Mouse (Mus musculus) urinary bladder, adult 2 months (tissue): Measurements from ENCODE around the gene Nfib. TPM values are rescaled to one million over a fixed set of nuclear protein-coding genes. Genes with fewer than 3 reads are reported as not detected.

Experiments used
- DNase-seq: peaks from one replicate; pipeline ENCODE4 v3.0.0; 2022; ENCODE audit warnings: low spot score
- polyA plus RNA-seq: library from polyadenylated mRNA; depleted of rRNA; stranded (reverse); fragments of >200 nt; gene quantifications from 2 replicates; pipeline ENCODE4 v1.2.3, GENCODE M21; 2012

Gene Nfib
- polyA plus RNA-seq, 1 experiment, result 28.0 TPM

DNA sequence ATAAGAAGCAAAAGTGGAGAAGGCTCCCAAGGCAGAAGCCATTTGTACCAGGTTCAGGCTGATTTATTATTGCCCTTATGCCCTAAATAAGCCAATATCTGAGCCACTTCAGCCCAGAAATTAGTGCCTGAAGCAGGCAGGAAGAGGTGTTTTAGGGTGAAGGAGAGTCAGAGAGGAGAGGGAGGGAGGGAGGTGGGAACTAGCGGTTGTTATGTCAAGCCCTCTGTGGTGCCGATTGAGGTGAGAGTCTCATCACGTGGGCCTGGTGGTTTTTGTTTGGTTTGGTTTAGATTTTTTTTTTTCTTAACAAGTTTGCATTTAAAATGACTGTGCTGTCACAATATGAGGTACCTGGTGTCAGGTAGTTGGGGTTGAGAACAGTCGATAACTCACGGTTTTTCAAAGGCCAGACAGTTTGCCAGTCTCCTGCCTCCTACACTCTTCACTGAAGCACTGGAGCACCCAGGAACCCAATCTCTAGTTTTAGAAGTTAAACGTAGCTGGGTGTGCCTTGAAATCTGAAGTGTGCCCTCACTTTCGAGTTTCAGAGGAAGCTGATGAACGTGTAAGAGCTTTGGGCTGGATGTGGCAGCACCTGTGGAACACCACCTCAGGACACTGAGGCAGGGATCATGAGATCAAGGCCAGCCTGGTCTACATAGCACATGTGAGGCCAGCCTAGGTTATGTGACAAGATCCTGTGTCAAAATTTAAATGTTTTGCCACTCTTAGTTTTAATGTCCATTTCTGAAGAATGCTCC, 81.1 kb downstream of the Nfib start:
- DNase-seq, result no peak

DNA sequence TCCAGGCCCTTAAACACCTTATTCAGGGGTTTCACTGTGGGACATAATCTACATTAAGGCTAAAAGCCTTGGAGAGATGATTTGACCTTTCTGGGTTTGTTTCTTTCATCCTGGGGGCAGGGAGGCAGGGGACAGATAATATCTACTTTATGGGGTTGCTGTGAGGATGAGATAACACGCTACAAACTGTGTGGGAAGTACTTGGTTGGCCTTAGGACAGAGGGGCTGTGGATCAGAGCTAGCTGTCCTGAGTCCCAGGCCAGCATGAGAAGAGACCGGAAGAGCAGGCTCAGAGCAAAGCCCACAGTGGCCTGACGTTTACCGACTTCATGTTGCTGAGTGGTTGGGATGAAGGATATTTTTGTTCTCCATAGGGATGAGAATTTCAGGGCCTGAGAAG, 81.7 kb downstream of the Nfib start:
- DNase-seq, result no peak

DNA sequence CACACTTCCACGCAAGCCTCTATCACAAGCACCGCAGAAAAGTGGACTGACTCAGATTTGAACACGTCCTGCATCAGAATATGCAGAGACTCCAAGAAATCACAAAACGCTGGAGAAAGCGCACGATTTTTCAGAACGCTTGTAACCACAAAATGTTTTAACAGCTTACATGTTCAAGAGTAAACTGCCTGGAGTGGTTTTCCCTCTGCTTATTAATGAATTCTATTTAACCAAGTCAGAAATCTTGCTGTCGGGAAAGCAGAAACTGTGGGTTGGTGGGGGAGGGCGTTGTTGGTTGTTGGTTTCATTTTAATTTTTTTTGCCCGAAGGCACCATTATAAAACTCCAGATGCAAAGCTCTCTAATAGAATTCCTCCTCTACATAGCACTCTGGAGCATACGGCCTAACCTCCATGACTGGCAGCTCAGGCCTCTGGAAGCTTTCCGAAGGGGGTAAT, 82.4 kb downstream of the Nfib start:
- DNase-seq, result no peak

- DNase-seq, result no peak
These were observed 83.2 kb downstream of the Nfib start for GRCm38 (mm10) chr4:82622321-82622836.

DNA sequence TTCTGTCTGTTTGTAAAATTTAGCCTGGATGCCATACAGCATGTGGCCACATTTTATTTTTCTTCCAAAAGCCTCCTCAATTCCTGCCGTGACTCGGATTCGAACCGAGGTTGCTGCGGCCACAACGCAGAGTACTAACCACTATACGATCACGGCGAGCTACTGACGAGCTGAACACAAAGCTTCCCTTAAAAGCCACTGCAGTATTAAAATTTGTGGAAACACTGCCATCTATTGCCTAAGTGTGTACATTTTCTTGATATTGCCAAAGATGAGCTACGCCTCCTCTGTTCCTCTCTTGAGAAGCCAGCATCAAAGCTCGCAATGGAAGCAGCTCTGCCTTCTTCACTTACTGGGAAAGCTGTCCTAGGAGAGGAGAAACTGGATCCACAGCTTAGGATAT, 86.0 kb downstream of the Nfib start:
- DNase-seq, result no peak

DNA sequence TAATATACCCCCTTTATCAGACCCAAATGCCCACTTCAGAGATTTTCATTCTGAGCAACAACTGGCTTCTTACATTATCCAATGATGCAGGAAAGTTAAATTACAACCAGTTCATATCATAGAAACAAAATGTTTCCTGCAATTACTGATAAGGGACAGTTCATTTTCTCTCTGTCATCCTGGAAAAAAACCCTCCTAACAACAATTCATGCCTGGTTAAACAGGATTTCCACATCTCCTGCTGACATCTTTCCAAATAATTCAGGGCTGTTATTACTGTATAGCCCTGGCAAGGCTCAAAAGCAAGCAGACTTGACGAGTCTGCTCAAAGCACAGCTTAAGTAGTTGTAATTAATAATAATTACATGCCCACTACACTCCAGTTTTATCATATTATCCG, 86.5 kb downstream of the Nfib start:
- DNase-seq, result no peak

DNA sequence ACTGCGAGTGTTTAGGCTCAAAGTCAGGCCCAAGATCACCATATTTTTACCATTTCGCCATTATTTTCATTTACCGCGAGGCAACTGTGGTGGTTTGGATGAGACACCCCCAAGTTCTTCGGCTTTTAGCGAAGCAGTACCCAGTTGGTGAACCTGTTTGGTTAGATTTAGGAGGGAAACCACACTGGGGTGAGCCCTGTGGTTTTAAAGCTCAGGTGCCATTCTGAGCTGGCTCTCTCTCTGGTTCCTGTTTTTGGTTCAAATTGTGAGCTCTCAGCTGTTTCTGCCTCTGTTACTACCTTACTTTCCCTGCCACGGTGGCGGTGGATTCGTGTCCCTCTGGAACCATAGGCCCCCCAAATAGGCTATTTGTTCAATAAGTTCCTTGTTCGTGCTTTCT, 88.3 kb downstream of the Nfib start:
- DNase-seq, result no peak

DNA sequence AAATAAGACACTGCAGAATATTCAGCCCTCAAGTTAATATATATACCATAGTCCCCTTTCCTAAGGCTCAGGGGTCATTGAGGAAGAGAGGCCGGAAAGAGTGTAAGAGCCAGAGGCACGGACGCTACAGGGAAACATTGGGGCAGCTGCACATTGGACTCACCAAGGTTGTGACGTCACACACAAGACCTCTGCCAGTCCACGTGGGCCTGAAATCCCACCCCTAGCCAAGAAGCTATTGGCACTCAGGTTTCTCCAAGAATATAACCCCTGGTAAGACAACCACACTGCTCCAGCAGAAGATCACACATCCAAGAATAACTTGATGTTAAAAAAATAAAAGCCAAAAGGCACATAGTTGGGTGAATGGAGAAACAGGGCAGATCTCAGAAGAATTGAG, 89.8 kb downstream of the Nfib start:
- DNase-seq, result no peak

DNA sequence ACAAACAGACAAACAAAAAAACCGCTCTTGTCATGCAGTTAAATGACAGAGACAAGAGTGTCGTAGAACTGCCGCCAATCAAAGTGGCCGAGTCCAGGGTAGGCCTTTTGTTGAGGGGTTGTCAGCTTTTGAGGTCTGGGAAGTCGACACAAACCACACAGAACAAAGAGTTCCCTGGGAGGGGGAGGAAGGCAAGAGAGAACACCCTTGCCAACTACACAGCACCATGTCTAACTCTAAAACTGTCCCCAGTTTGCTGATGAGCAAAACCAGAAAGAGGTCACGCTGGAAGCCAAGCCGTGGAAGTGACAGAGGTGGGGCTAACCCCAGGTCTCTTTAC, 91.1 kb downstream of the Nfib start:
- DNase-seq, result no peak

DNA sequence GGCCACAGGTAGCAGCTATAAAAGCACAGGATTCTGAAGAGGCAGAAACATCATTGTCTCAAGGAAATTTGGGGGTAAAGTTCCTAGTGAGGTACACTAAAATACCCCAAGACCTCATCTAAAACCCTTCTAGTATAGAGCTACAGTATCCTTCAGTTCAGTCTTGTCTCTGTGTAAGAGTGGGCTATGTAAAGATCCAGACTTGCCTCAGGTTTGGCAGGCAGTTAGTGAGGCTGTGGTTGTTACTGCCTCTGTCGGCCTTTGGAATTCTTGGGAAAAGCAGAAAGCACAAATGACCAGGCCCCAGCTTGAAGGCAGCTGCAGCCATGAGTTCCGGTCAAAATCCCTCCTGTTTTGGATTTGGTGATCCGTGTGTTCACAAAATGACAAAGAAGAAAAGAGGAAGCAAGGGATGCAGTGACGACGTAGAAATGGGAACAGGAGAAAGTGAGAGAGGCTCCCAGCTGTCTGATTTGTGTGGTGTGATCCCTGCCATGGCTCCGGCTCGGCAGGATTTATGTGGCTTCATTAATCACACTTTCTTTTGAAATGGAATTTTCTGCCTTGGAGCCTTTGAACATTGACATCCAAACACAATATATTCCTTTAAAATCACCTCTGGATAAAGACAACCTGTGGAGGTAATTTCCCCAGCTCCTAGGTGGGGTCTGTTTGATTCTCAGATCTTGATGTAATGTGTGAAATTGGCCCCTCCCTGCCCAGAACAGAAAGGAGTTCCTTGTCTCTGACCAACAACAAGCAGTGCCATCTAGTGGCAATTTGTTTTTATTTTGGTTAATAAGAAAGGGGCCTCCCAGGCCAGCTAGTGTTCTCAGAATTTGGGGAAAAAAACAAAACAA, 91.7 kb downstream of the Nfib start:
- DNase-seq, result no peak

- no peak for DNase-seq
These were observed 95.9 kb downstream of the Nfib start for GRCm38 (mm10) chr4:82609676-82610075.

DNA sequence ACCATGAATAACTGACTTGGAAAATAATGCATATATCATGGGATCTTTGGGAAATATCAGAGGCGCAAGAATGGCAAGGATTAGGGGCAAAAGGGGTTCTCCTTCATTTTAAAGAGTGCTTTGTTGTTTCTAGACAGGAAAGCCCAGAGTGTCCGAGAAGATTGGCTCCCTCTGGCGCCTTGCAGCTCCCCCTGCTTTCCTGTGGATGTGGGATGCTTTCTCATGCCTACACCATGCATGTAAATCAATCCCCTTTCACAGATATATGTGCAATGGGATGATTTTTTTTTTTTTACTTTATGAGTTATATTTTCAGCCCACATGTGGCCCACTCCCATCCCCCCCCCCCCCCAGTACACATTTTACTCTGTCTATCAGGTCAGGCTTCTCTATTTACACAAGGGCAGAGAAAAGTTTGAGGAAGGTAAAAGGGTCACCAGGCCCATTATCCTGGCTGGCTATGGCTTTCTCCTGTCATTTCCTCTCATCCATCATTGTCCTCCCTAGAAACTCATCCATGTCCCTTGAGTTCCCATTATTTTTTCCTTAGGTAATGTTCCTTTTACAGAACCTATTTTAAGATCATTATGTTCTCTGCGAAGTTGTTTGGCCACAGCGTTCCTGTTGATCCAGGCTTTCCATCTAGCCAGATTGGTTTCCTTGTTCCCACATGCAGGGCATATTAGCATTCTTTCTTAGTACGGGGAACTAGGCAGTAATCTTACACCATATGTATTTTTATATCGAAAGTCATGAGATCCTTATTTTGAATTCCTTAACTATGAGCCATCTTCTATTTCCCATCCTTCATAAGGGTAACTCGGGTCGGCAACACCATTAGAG, 96.6 kb downstream of the Nfib start:
- DNase-seq, result no peak

DNA sequence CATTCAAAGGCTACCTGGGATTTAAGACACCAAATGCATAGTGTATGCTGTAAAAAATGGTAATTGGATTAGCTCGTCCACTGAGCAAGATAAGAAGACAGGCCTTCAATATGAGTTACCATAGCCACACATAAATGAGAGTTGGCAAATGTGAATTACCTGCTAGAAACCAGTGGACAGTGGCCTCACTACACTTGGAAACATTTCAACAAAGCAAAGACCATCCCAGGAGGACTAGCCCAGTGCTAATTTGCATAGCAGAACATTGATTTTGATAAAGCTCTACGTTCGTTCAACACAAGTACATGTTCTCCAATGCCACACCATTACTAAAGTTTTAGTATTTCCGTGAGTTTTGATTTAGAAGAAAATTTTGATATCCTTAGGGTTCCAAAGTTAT, 98.3 kb downstream of the Nfib start:
- no peak for DNase-seq

DNA sequence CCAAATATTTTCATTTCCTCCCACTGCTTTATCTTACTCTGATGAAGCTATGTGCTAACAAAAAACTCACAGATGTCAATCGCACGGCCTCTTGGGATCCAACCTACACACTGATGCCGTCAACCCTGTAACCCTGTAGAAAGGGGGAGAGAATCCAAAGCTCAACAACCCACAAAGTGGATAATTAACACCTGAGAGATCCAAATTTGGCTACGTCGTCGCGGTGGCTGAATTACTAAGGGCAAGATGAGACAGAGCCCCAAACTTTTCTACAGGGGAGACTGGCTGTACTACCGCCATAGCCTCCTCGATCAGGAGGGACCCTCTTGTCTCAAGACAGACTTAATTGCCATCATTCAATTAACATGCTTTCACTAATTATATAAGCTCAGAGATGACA, 99.2 kb downstream of the Nfib start:
- DNase-seq, result no peak

DNA sequence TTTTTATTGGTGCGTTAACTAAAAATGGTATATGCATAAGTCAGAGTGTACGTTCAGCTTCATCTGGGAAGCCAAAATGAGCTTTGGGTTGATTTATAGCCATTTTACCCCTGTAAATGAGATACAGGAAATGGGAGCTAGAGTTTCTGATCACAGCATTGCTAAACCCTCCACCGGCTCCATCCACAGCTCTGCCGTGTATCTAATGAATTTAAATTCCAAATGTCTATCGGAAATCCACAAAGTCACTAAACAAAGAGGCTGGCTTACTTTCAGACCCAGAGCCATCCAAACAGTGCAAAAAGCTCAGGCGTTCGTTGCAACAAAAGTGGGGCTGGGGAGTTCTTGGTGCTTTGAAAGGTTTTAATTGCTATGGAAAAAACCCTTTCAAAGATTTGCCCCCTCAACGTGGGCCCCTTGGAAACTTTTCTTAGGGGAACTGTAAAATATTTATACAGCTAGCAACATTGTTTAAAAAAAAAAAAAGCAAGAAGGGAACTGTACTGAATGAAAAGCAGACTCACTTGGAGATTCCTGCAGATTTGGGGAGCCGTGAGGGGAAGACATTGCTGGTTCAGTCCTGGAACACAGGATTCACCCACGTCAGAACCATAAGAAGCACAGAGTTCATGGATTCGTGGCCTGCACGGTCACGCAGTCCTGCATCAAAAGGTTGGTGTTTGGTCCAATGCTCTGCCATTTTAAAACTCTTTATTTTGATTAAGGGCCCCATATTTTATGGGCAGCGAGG, 100.3 kb downstream of the Nfib start:
- DNase-seq, result no peak

- DNase-seq, result no peak
These were observed 101.0 kb downstream of the Nfib start for GRCm38 (mm10) chr4:82604501-82604900.

GRCm38 (mm10) chr4:82600636-82601035, 104.9 kb downstream of the Nfib start:
- no peak for DNase-seq

DNA sequence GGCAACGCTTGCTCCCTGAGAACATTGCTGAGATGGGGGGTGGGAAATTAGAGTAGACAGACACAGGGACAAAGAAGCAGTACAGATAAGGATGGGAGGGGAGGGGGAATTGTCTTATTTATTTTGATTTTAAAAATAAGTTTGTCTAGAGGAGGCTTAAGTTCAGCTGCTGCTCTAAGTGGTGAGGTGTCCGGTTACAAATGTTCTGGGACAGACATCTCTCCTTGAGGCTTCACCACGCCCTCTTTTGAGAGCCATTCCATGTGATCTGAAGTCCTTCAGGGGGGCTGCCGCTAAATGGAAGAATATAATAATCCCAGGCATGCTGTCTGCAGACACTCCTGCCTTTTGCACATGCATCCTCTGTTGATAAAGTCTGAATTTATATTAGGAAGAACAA, 107.1 kb downstream of the Nfib start:
- DNase-seq, result no peak

- DNase-seq, result no peak
These were observed 111.6 kb downstream of the Nfib start for GRCm38 (mm10) chr4:82593681-82594666.
